Mouse (Mus musculus): ENCODE measurements around the gene Cdyl2. TPM values are rescaled to one million over a fixed set of nuclear protein-coding genes. Genes with fewer than 3 reads are reported as not detected.

Gene Cdyl2
- polyA plus RNA-seq, 1 experiment from 2014 or later, result 6.3 TPM

- Histone ChIP-seq H3K36me3 (ENCODE audit: control insufficient read depth, insufficient read depth, low read length) (no peaks in the 10 kb centered on the region), H3K4me1 (ENCODE audit: control insufficient read depth, insufficient read depth, low read length) (no peaks in the 10 kb centered on the region), H3K9ac (ENCODE audit: low read length) (no peak overlapping the region), H3K4me2 (ENCODE audit: low read depth, severe bottlenecking) (no peak overlapping the region), H3K9me3 (ENCODE audit: control insufficient read depth, low read length) (no peaks in the 10 kb centered on the region), H3K4me3 (ENCODE audit: low read depth, low read length) (no peak overlapping the region), H3K27ac (replicated peaks; ENCODE audit: low read depth, low read length) (no peak overlapping the region), H3K27me3 (ENCODE audit: control insufficient read depth, insufficient read depth, low read length) (no peaks in the 10 kb centered on the region)
- ATAC-seq (ENCODE audit: insufficient number of reproducible peaks, low FRiP score, low TSS enrichment, low read depth), result no peak
- no peak for DNase-seq (ENCODE audit: low spot score)
- 90% methylated on average over 1 of the region's 1 CpGs for WGBS
Observed at GRCm38 (mm10) chr8:116740726-116741125, 7.9 kb upstream of the Cdyl2 start.

GRCm38 (mm10) chr8:116735306-116735705, 2.5 kb upstream of the Cdyl2 start:
- ATAC-seq (ENCODE audit: insufficient number of reproducible peaks, low FRiP score, low TSS enrichment, low read depth) (no peak), DNase-seq (ENCODE audit: low spot score) (no peak)
- Histone ChIP-seq H3K4me2 (ENCODE audit: low read depth, severe bottlenecking) (no peak overlapping the region), H3K4me1 (ENCODE audit: control insufficient read depth, insufficient read depth, low read length) (0 out of 2 replicates have a peak, but pooled peaks cover 2% of the 10 kb centered on the region), H3K9ac (ENCODE audit: low read length) (no peak overlapping the region), H3K36me3 (ENCODE audit: control insufficient read depth, insufficient read depth, low read length) (no peaks in the 10 kb centered on the region), H3K9me3 (ENCODE audit: control insufficient read depth, low read length) (no peaks in the 10 kb centered on the region), H3K27me3 (ENCODE audit: control insufficient read depth, insufficient read depth, low read length) (0 out of 2 replicates have a peak, but pooled peaks cover 2% of the 10 kb centered on the region), H3K27ac (replicated peaks; ENCODE audit: low read depth, low read length) (no peak overlapping the region), H3K4me3 (ENCODE audit: low read depth, low read length) (no peak overlapping the region)
- WGBS, result 51% methylated on average over 5 of the region's 5 CpGs

- DNase-seq (ENCODE audit: low spot score) (no peak), ATAC-seq (ENCODE audit: insufficient number of reproducible peaks, low FRiP score, low TSS enrichment, low read depth) (no peak)
- 0 out of 2 replicates have a peak, but pooled peaks cover 2% of the 10 kb centered on the region for H3K27me3 ChIP-seq (ENCODE audit: control insufficient read depth, insufficient read depth, low read length)
- H3K27ac ChIP-seq (replicated peaks; ENCODE audit: low read depth, low read length), result no peak overlapping the region
- H3K4me3 ChIP-seq (ENCODE audit: low read depth, low read length), result no peak overlapping the region
- no peaks in the 10 kb centered on the region for H3K9me3 ChIP-seq (ENCODE audit: control insufficient read depth, low read length)
- H3K9ac ChIP-seq (ENCODE audit: low read length), result no peak overlapping the region
- no peaks in the 10 kb centered on the region for H3K36me3 ChIP-seq (ENCODE audit: control insufficient read depth, insufficient read depth, low read length)
- H3K4me2 ChIP-seq (ENCODE audit: low read depth, severe bottlenecking), result no peak overlapping the region
- H3K4me1 ChIP-seq (ENCODE audit: control insufficient read depth, insufficient read depth, low read length), result 0 out of 2 replicates have a peak, but pooled peaks cover 2% of the 10 kb centered on the region
- WGBS, result 55% methylated on average over 9 of the region's 9 CpGs
Observed at GRCm38 (mm10) chr8:116734176-116734575, 1.4 kb upstream of the Cdyl2 start.

- 0 out of 2 replicates have a peak, but pooled peaks have one; percentile 2 for ATAC-seq (ENCODE audit: insufficient number of reproducible peaks, low FRiP score, low TSS enrichment, low read depth)
Observed at GRCm38 (mm10) chr8:116733648-116734014, 840 bp upstream of the Cdyl2 start.

GRCm38 (mm10) chr8:116731976-116732683, 661 bp downstream of the Cdyl2 start:
- DNase-seq (ENCODE audit: low spot score) (peak; percentile 58), ATAC-seq (ENCODE audit: insufficient number of reproducible peaks, low FRiP score, low TSS enrichment, low read depth) (peak; percentile 41; the same call in 1 of the 2 replicates)
- Histone ChIP-seq H3K27ac (replicated peaks; ENCODE audit: low read depth, low read length) (peak overlapping the region; percentile 60; the same call in 1 of the 2 replicates), H3K4me1 (ENCODE audit: control insufficient read depth, insufficient read depth, low read length) (0 out of 2 replicates have a peak, but pooled peaks cover 2% of the 10 kb centered on the region), H3K36me3 (ENCODE audit: control insufficient read depth, insufficient read depth, low read length) (no peaks in the 10 kb centered on the region), H3K4me3 (ENCODE audit: low read depth, low read length) (peak overlapping the region; percentile 80), H3K4me2 (ENCODE audit: low read depth, severe bottlenecking) (peak overlapping the region; percentile 76), H3K27me3 (ENCODE audit: control insufficient read depth, insufficient read depth, low read length) (0 out of 2 replicates have a peak, but pooled peaks cover 2% of the 10 kb centered on the region), H3K9ac (ENCODE audit: low read length) (peak overlapping the region; percentile 61), H3K9me3 (ENCODE audit: control insufficient read depth, low read length) (0 out of 2 replicates have a peak, but pooled peaks cover 4% of the 10 kb centered on the region)
- WGBS, result 1% methylated on average over 46 of the region's 46 CpGs

More at GRCm38 (mm10) chr8:116733648-116734014, 840 bp upstream of the Cdyl2 start:
- H3K9me3 ChIP-seq (ENCODE audit: control insufficient read depth, low read length), result 0 out of 2 replicates have a peak, but pooled peaks cover 4% of the 10 kb centered on the region
- H3K4me3 ChIP-seq (ENCODE audit: low read depth, low read length), result peak overlapping the region; percentile 80; the same call in 1 of the 2 replicates
- DNase-seq (ENCODE audit: low spot score), result no peak
- H3K36me3 ChIP-seq (ENCODE audit: control insufficient read depth, insufficient read depth, low read length), result no peaks in the 10 kb centered on the region
- H3K4me1 ChIP-seq (ENCODE audit: control insufficient read depth, insufficient read depth, low read length), result 0 out of 2 replicates have a peak, but pooled peaks cover 2% of the 10 kb centered on the region
- 14% methylated on average over 3 of the region's 3 CpGs for WGBS
- peak overlapping the region; percentile 61; the same call in 1 of the 2 replicates for H3K9ac ChIP-seq (ENCODE audit: low read length)
- peak overlapping the region; percentile 76 for H3K4me2 ChIP-seq (ENCODE audit: low read depth, severe bottlenecking)
- H3K27me3 ChIP-seq (ENCODE audit: control insufficient read depth, insufficient read depth, low read length), result 0 out of 2 replicates have a peak, but pooled peaks cover 2% of the 10 kb centered on the region
- no peak overlapping the region for H3K27ac ChIP-seq (replicated peaks; ENCODE audit: low read depth, low read length)

- WGBS, result 87% methylated on average over 2 of the region's 2 CpGs
- H3K4me1 ChIP-seq (ENCODE audit: control insufficient read depth, insufficient read depth, low read length), result no peaks in the 10 kb centered on the region
- no peaks in the 10 kb centered on the region for H3K9me3 ChIP-seq (ENCODE audit: control insufficient read depth, low read length)
- H3K4me2 ChIP-seq (ENCODE audit: low read depth, severe bottlenecking), result no peak overlapping the region
- ATAC-seq (ENCODE audit: insufficient number of reproducible peaks, low FRiP score, low TSS enrichment, low read depth), result no peak
- H3K36me3 ChIP-seq (ENCODE audit: control insufficient read depth, insufficient read depth, low read length), result no peaks in the 10 kb centered on the region
- H3K4me3 ChIP-seq (ENCODE audit: low read depth, low read length), result no peak overlapping the region
- H3K9ac ChIP-seq (ENCODE audit: low read length), result no peak overlapping the region
- DNase-seq (ENCODE audit: low spot score), result no peak
- no peaks in the 10 kb centered on the region for H3K27me3 ChIP-seq (ENCODE audit: control insufficient read depth, insufficient read depth, low read length)
- no peak overlapping the region for H3K27ac ChIP-seq (replicated peaks; ENCODE audit: low read depth, low read length)
Observed at GRCm38 (mm10) chr8:116721451-116721850, 11.3 kb downstream of the Cdyl2 start.

- Histone ChIP-seq H3K4me1 (ENCODE audit: control insufficient read depth, insufficient read depth, low read length) (no peaks in the 10 kb centered on the region), H3K4me2 (ENCODE audit: low read depth, severe bottlenecking) (no peak overlapping the region), H3K27ac (replicated peaks; ENCODE audit: low read depth, low read length) (no peak overlapping the region), H3K36me3 (ENCODE audit: control insufficient read depth, insufficient read depth, low read length) (no peaks in the 10 kb centered on the region), H3K9me3 (ENCODE audit: control insufficient read depth, low read length) (no peaks in the 10 kb centered on the region), H3K4me3 (ENCODE audit: low read depth, low read length) (no peak overlapping the region), H3K27me3 (ENCODE audit: control insufficient read depth, insufficient read depth, low read length) (no peaks in the 10 kb centered on the region), H3K9ac (ENCODE audit: low read length) (no peak overlapping the region)
- DNase-seq (ENCODE audit: low spot score) (no peak), ATAC-seq (ENCODE audit: insufficient number of reproducible peaks, low FRiP score, low TSS enrichment, low read depth) (no peak)
- 76% methylated on average over 3 of the region's 3 CpGs for WGBS
Observed at GRCm38 (mm10) chr8:116707496-116707895, 25.3 kb downstream of the Cdyl2 start.

GRCm38 (mm10) chr8:116702501-116702900, 30.3 kb downstream of the Cdyl2 start:
- H3K4me1 ChIP-seq (ENCODE audit: control insufficient read depth, insufficient read depth, low read length), result no peaks in the 10 kb centered on the region
- WGBS, result 83% methylated on average over 6 of the region's 6 CpGs
- no peaks in the 10 kb centered on the region for H3K9me3 ChIP-seq (ENCODE audit: control insufficient read depth, low read length)
- ATAC-seq (ENCODE audit: insufficient number of reproducible peaks, low FRiP score, low TSS enrichment, low read depth) (no peak), DNase-seq (ENCODE audit: low spot score) (no peak)
- no peak overlapping the region for H3K4me3 ChIP-seq (ENCODE audit: low read depth, low read length)
- H3K27ac ChIP-seq (replicated peaks; ENCODE audit: low read depth, low read length), result no peak overlapping the region
- H3K9ac ChIP-seq (ENCODE audit: low read length), result no peak overlapping the region
- no peak overlapping the region for H3K4me2 ChIP-seq (ENCODE audit: low read depth, severe bottlenecking)
- H3K36me3 ChIP-seq (ENCODE audit: control insufficient read depth, insufficient read depth, low read length), result no peaks in the 10 kb centered on the region
- H3K27me3 ChIP-seq (ENCODE audit: control insufficient read depth, insufficient read depth, low read length), result no peaks in the 10 kb centered on the region

Measured in limb, embryonic 11.5 days (tissue).